Mouse (Mus musculus) kidney, postnatal 0 days (tissue): ENCODE results near the gene Trappc3. TPM values are rescaled to one million over a fixed set of nuclear protein-coding genes. Genes with fewer than 3 reads are reported as not detected.
A peak's percentile ranks its signal among the peaks of the same experiment; 100 is the strongest.

ENCODE experiments used
- ATAC-seq: fragments of 200-750 bp; cut with Nextera tagmentation; replicated peaks from 2 replicates; pipeline ENCODE4 v1.8.0; 2017; ENCODE audit warnings: low read depth, moderate number of reproducible peaks, moderate TSS enrichment, moderate library complexity; ENCODE audit not compliant: low FRiP score
- DNase-seq: peaks from one replicate; pipeline ENCODE4 v3.0.0-alpha.2; 2016; ENCODE audit warnings: low spot score
- H3K27ac ChIP-seq: fragments of 300-500 bp; sonication (generic); 2 replicates; pipeline ENCODE4 v1.5.1; 2014; ENCODE audit warnings: mild to moderate bottlenecking
- H3K27me3 ChIP-seq: fragments of 300-500 bp; sonication (generic); 2 replicates; pipeline ENCODE4 v1.6.1; 2014; ENCODE audit warnings: low read length, mixed read lengths; ENCODE audit not compliant: insufficient read depth
- H3K36me3 ChIP-seq: fragments of 300-500 bp; sonication (generic); 2 replicates; pipeline ENCODE4 v1.6.1; 2014; ENCODE audit warnings: low read length, mixed read lengths; ENCODE audit not compliant: insufficient read depth
- H3K4me1 ChIP-seq: fragments of 300-500 bp; sonication (generic); replicated peaks from 2 replicates; pipeline ENCODE4 v1.6.1; 2014; ENCODE audit warnings: antibody characterized with exemption, low read length, mixed read lengths; ENCODE audit not compliant: insufficient read depth
- H3K4me2 ChIP-seq: fragments of 300-500 bp; sonication (generic); 2 replicates; pipeline ENCODE4 v1.6.1; 2014; ENCODE audit warnings: mild to moderate bottlenecking, low read length, moderate library complexity, mixed read lengths
- H3K4me3 ChIP-seq: fragments of 300-500 bp; sonication (generic); replicated peaks from 2 replicates; pipeline ENCODE4 v1.5.1; 2014; ENCODE audit warnings: low read depth, low read length
- H3K9ac ChIP-seq: fragments of 300-500 bp; sonication (generic); 2 replicates; pipeline ENCODE4 v1.6.1; 2014; ENCODE audit warnings: low read depth, low read length
- H3K9me3 ChIP-seq: fragments of 300-500 bp; sonication (generic); replicated peaks from 2 replicates; pipeline ENCODE4 v1.6.1; 2016; ENCODE audit warnings: low read length, inconsistent platforms, mixed read lengths
- CTCF ChIP-seq: IDR thresholded peaks from 2 replicates; pipeline ENCODE4 v1.5.1; 2016; ENCODE audit warnings: antibody characterized with exemption, low read depth, mild to moderate bottlenecking, moderate library complexity
- WGBS: fragments of 180-500 bp; shearing (Covaris S2); extraction: QIAGEN DNeasy Blood & Tissue Kit; methylation state at CpG from one replicate; pipeline ENCODE4 v1.1.7; 2014; 5-methylcytosine and 5-hydroxymethylcytosine counted together
- polyA plus RNA-seq: library from polyadenylated mRNA; unstranded; fragments of >200 nt; fragmentation: Nextera tagmentation; extraction: Ambion mirVana; gene quantifications from 2 replicates; pipeline ENCODE4 v1.2.1, GENCODE M21; 2015

Trappc3 gene
- polyA plus RNA-seq, 1 experiment from 2014 or later, result 115 TPM

- Histone ChIP-seq H3K9ac (peak overlapping the region; percentile 83), H3K27me3 (no peaks in the 10 kb centered on the region), H3K4me2 (peak overlapping the region; percentile 79), H3K4me1 (peaks cover 40% of the 10 kb centered on the region; the same call in 1 of the 2 replicates), H3K36me3 (no peaks in the 10 kb centered on the region), H3K9me3 (no peaks in the 10 kb centered on the region), H3K27ac (peak overlapping the region; percentile 89; the same call in 1 of the 2 replicates), H3K4me3 (peak overlapping the region; percentile 81)
- TF ChIP-seq CTCF, result no peak
- WGBS, result 22% methylated on average over 9 of the region's 9 CpGs
- ATAC-seq (peak; percentile 11; the same call in 1 of the 2 replicates), DNase-seq (peak; percentile 86)
Observed at GRCm38 (mm10) chr4:126254315-126255112, 7.6 kb upstream of the Trappc3 start.

GRCm38 (mm10) chr4:126255113-126256001 lies 6.8 kb upstream of the Trappc3 start:
- no peak for ATAC-seq
- peak; percentile 73 for DNase-seq
- Histone ChIP-seq H3K9ac (peak overlapping the region; percentile 83), H3K36me3 (no peaks in the 10 kb centered on the region), H3K4me1 (peaks cover 41% of the 10 kb centered on the region; the same call in 1 of the 2 replicates), H3K9me3 (no peaks in the 10 kb centered on the region), H3K27me3 (no peaks in the 10 kb centered on the region), H3K4me2 (peak overlapping the region; percentile 79), H3K27ac (peak overlapping the region; percentile 89), H3K4me3 (peak overlapping the region; percentile 81)
- under 1% methylated on average over 47 of the region's 50 CpGs for WGBS
- TF ChIP-seq CTCF, result no peak

- under 1% methylated on average over 52 of the region's 59 CpGs for WGBS
- Histone ChIP-seq H3K27me3 (no peaks in the 10 kb centered on the region), H3K4me2 (peak within 1 kb of the TSS; percentile 79), H3K27ac (peak within 1 kb of the TSS; percentile 89), H3K9me3 (no peaks in the 10 kb centered on the region), H3K9ac (peak within 1 kb of the TSS; percentile 83), H3K36me3 (no peaks in the 10 kb centered on the region), H3K4me3 (peak within 1 kb of the TSS; percentile 81), H3K4me1 (peaks cover 43% of the 10 kb centered on the region)
- no peak; the same call in 1 of the 2 replicates for TF ChIP-seq CTCF
- peak; percentile 74 for ATAC-seq
- DNase-seq, result peak; percentile 90
Observed at GRCm38 (mm10) chr4:126256131-126256791, 5.9 kb upstream of the Trappc3 start, which contains the start of gene Map7d1. Gene Map7d1 (minus strand): TSS chr4:126256343.

GRCm38 (mm10) chr4:126256967-126257881 lies 4.9 kb upstream of the Trappc3 start:
- H3K36me3 ChIP-seq, result no peaks in the 10 kb centered on the region
- ATAC-seq (no peak), DNase-seq (peak; percentile 39)
- no peaks in the 10 kb centered on the region for H3K27me3 ChIP-seq
- peaks cover 43% of the 10 kb centered on the region for H3K4me1 ChIP-seq
- peak overlapping the region; percentile 89 for H3K27ac ChIP-seq
- H3K4me3 ChIP-seq, result peak overlapping the region; percentile 81
- peak overlapping the region; percentile 83 for H3K9ac ChIP-seq
- WGBS, result 7% methylated on average over 26 of the region's 26 CpGs
- no peak for TF ChIP-seq CTCF
- H3K4me2 ChIP-seq, result peak overlapping the region; percentile 79
- no peaks in the 10 kb centered on the region for H3K9me3 ChIP-seq

GRCm38 (mm10) chr4:126259063-126259462 lies 3.1 kb upstream of the Trappc3 start:
- no peak overlapping the region for H3K4me3 ChIP-seq
- H3K36me3 ChIP-seq, result no peaks in the 10 kb centered on the region
- H3K27me3 ChIP-seq, result no peaks in the 10 kb centered on the region
- no peaks in the 10 kb centered on the region for H3K9me3 ChIP-seq
- TF ChIP-seq CTCF, result no peak
- peak overlapping the region; percentile 45; the same call in 1 of the 2 replicates for H3K4me2 ChIP-seq
- ATAC-seq (no peak), DNase-seq (no peak)
- peaks cover 46% of the 10 kb centered on the region for H3K4me1 ChIP-seq
- no peak overlapping the region for H3K9ac ChIP-seq
- H3K27ac ChIP-seq, result peak overlapping the region; percentile 95
- WGBS, result 30% methylated on average over 3 of the region's 3 CpGs
